Mouse (Mus musculus) MEL (cell line): ENCODE results near the gene Ap4s1. TPM values are rescaled to one million over a fixed set of nuclear protein-coding genes. Genes with fewer than 3 reads are reported as not detected.
A peak's percentile ranks its signal among the peaks of the same experiment; 100 is the strongest.
"Not testable (repeated sequence)": the region's sequence is repeated elsewhere in the genome, so short reads cannot be mapped to it uniquely, and the experiment has no call there.

ENCODE experiments used
- DNase-seq: peaks from one replicate; pipeline ENCODE4 v3.0.0; 2011; ENCODE audit warnings: low read depth, low spot score
- H3K27ac ChIP-seq: 2 replicates; pipeline ENCODE4 v1.5.1; 2012; ENCODE audit warnings: low read depth, mild to moderate bottlenecking, control low read depth, low read length, moderate library complexity; ENCODE audit not compliant: control insufficient read depth
- H3K27me3 ChIP-seq, 2 experiments: fragments of 150-350 bp in 1 of 2; sonication (generic) in 1 of 2; 2 replicates each; pipeline ENCODE4 v1.6.1; 2012; ENCODE audit warnings: low read length in 2 of 2, mild to moderate bottlenecking in 2 of 2, improper control_type of control experiment in 1 of 2, moderate library complexity in 1 of 2; ENCODE audit not compliant: insufficient read depth in 2 of 2, control insufficient read depth in 1 of 2
- H3K36me3 ChIP-seq, 2 experiments: 2 replicates each; pipeline ENCODE4 v1.6.1; 2012 to 2014; ENCODE audit warnings: low read length in 2 of 2, improper control_type of control experiment in 1 of 2, inconsistent platforms in 1 of 2, mild to moderate bottlenecking in 1 of 2; ENCODE audit not compliant: insufficient read depth in 2 of 2, control insufficient read depth in 1 of 2
- H3K4me1 ChIP-seq, 2 experiments: fragments of 150-350 bp in 1 of 2; sonication (generic) in 1 of 2; 2 replicates each; pipeline ENCODE4 v1.6.1; 2012; ENCODE audit warnings: low read length in 2 of 2, improper control_type of control experiment in 1 of 2, mild to moderate bottlenecking in 1 of 2; ENCODE audit not compliant: insufficient read depth in 2 of 2, control insufficient read depth in 1 of 2
- H3K4me3 ChIP-seq, 2 experiments: fragments of 150-350 bp in 1 of 2; sonication (generic) in 1 of 2; 2 replicates each; pipeline ENCODE4 v1.5.1; 2012; ENCODE audit warnings: low read depth in 2 of 2, low read length in 2 of 2, mild to moderate bottlenecking in 2 of 2, moderate library complexity in 2 of 2, control low read depth in 1 of 2, improper control_type of control experiment in 1 of 2; ENCODE audit not compliant: control insufficient read depth in 1 of 2, insufficient read depth in 1 of 2
- H3K79me2 ChIP-seq: 2 replicates; pipeline ENCODE4 v1.6.1; 2012; ENCODE audit warnings: mild to moderate bottlenecking, low read length, moderate library complexity; ENCODE audit not compliant: control insufficient read depth, poor library complexity, insufficient read depth
- H3K9ac ChIP-seq: 2 replicates; pipeline ENCODE4 v1.6.1; 2012; ENCODE audit warnings: low read depth, mild to moderate bottlenecking, control low read depth, low read length, moderate library complexity; ENCODE audit not compliant: control insufficient read depth, poor library complexity, severe bottlenecking
- H3K9me3 ChIP-seq: fragments of 150-350 bp; sonication (generic); replicated peaks from 2 replicates; pipeline ENCODE4 v1.6.1; 2012; ENCODE audit warnings: mild to moderate bottlenecking, low read length, improper control_type of control experiment, moderate library complexity; ENCODE audit not compliant: insufficient read depth
- CTCF ChIP-seq, 3 experiments: IDR thresholded peaks in 2 of 3; conservative IDR thresholded peaks in 1 of 3; 2 replicates each; pipeline ENCODE4 v1.5.1; 2011 to 2012; ENCODE audit warnings: low read length in 3 of 3, low read depth in 2 of 3, mild to moderate bottlenecking in 2 of 3, improper control_type of control experiment in 1 of 3, inconsistent platforms in 1 of 3, mixed read lengths in 1 of 3, moderate library complexity in 1 of 3; ENCODE audit not compliant: control insufficient read depth in 1 of 3, insufficient read depth in 1 of 3, poor library complexity in 1 of 3, severe bottlenecking in 1 of 3
- ELF1 ChIP-seq: IDR thresholded peaks from 2 replicates; pipeline ENCODE4 v1.6.1; 2014; ENCODE audit warnings: low read depth, mild to moderate bottlenecking, inconsistent platforms, low read length, improper control_type of control experiment, moderate library complexity
- ETS1 ChIP-seq: IDR thresholded peaks from 2 replicates; pipeline ENCODE4 v1.6.1; 2012; ENCODE audit warnings: low read depth, mild to moderate bottlenecking, inconsistent platforms, low read length, improper control_type of control experiment, moderate library complexity
- KAT2A ChIP-seq: conservative IDR thresholded peaks from 2 replicates; pipeline ENCODE4 v1.6.1; 2012; ENCODE audit warnings: low read depth, low read length, improper control_type of control experiment, inconsistent platforms
- MAFK ChIP-seq: IDR thresholded peaks from 2 replicates; pipeline ENCODE4 v1.6.1; 2011; ENCODE audit warnings: low read depth, mild to moderate bottlenecking, low read length, improper control_type of control experiment, borderline replicate concordance
- NRF1 ChIP-seq: IDR thresholded peaks from 2 replicates; pipeline ENCODE4 v1.6.1; 2014; ENCODE audit warnings: low read depth, mild to moderate bottlenecking, inconsistent platforms, low read length, improper control_type of control experiment, moderate library complexity; ENCODE audit not compliant: poor library complexity, insufficient read depth, severe bottlenecking
- POLR2A ChIP-seq, 2 experiments: IDR thresholded peaks; 2 replicates each; pipeline ENCODE4 v1.6.1; 2011 to 2012; ENCODE audit warnings: low read length in 2 of 2, mild to moderate bottlenecking in 2 of 2, control low read depth in 1 of 2, improper control_type of control experiment in 1 of 2, low read depth in 1 of 2, moderate library complexity in 1 of 2; ENCODE audit not compliant: control insufficient read depth in 1 of 2, insufficient read depth in 1 of 2, poor library complexity in 1 of 2
- RCOR1 ChIP-seq: IDR thresholded peaks from 2 replicates; pipeline ENCODE4 v1.6.1; 2012; ENCODE audit warnings: low read depth, mild to moderate bottlenecking, inconsistent platforms, low read length, improper control_type of control experiment
- SMC3 ChIP-seq: IDR thresholded peaks from 2 replicates; pipeline ENCODE4 v1.6.1; 2011; ENCODE audit warnings: low read depth, low read length, improper control_type of control experiment
- TBP ChIP-seq: IDR thresholded peaks from 2 replicates; pipeline ENCODE4 v1.8.0; 2011; ENCODE audit warnings: low read depth, low read length, improper control_type of control experiment
- TCF12 ChIP-seq: IDR thresholded peaks from 2 replicates; pipeline ENCODE4 v1.6.1; 2014; ENCODE audit warnings: low read depth, mild to moderate bottlenecking, inconsistent platforms, low read length, improper control_type of control experiment, moderate library complexity
- USF1 ChIP-seq: IDR thresholded peaks from 2 replicates; pipeline ENCODE4 v1.6.1; 2014; ENCODE audit warnings: low read depth, mild to moderate bottlenecking, inconsistent platforms, low read length, improper control_type of control experiment, moderate library complexity
- polyA plus RNA-seq, 2 experiments: library from polyadenylated mRNA; stranded (reverse) in 1 of 2; unstranded in 1 of 2; fragments of >175 nt in 1 of 2; fragments of >200 nt in 1 of 2; gene quantifications; 2 replicates each; pipeline versions ENCODE4 v1.2.1 to v1.2.4; 2012; ENCODE audit warnings: low replicate concordance in 2 of 2, low read depth in 1 of 2; ENCODE audit not compliant: insufficient read length in 2 of 2, insufficient read depth in 1 of 2, missing spikeins in 1 of 2
- total RNA-seq: library from RNA; depleted of rRNA; stranded (reverse); fragments of 300-350 nt; gene quantifications from 2 replicates; pipeline ENCODE4 v1.2.3, GENCODE M21; 2012

Gene Ap4s1
- total and polyA plus RNA-seq, 3 experiments, result 9.0 to 13.3 TPM; not detected in 1

- TF ChIP-seq TBP (peak; percentile 53; the same call in 1 of the 2 replicates), CTCF (IDR thresholded peaks at IDR 0.05 in 2 of 3, conservative IDR thresholded peaks at IDR 0.05 in 1 of 3; ENCODE audit: control insufficient read depth in 1 of 3, insufficient read depth in 1 of 3, low read depth in 2 of 3, low read length in 3 of 3, poor library complexity in 1 of 3, severe bottlenecking in 1 of 3) (no peak), SMC3 (no peak), ELF1 (peak; percentile 80)
Observed at GRCm38 (mm10) chr12:51691845-51692632, 1.2 kb downstream of the Ap4s1 start, which contains the start of gene Strn3 (continued).

- H3K4me1 ChIP-seq, result peaks cover 17 to 29% of the 10 kb centered on the region in 2 experiments
- DNase-seq, result peak; percentile 46
- H3K9ac ChIP-seq, result peak overlapping the region; percentile 76
- H3K27ac ChIP-seq, result peak overlapping the region; percentile 61; the same call in 1 of the 2 replicates
- 0 out of 2 replicates have a peak, but pooled peaks have one; percentile 5 for TF ChIP-seq TCF12
- peak overlapping the region; percentile 62 to 85 for H3K4me3 ChIP-seq
- peaks cover 0 to 32% of the 10 kb centered on the region in 2 experiments; a peak in 2 of 4 replicates for H3K36me3 ChIP-seq
- H3K9me3 ChIP-seq, H3K27me3 ChIP-seq: not testable (repeated sequence)
- H3K79me2 ChIP-seq, result peaks cover 32% of the 10 kb centered on the region
Observed at GRCm38 (mm10) chr12:51692870-51693269, 2.0 kb downstream of the Ap4s1 start.

- Histone ChIP-seq H3K4me1 (peaks cover 17 to 29% of the 10 kb centered on the region in 2 experiments), H3K9ac (peak overlapping the region; percentile 18; the same call in 1 of the 2 replicates), H3K27ac (peak overlapping the region; percentile 71; the same call in 1 of the 2 replicates), H3K36me3 (peaks cover 0 to 29% of the 10 kb centered on the region in 2 experiments; a peak in 2 of 4 replicates), H3K9me3 (no peaks in the 10 kb centered on the region), H3K4me3 (peak overlapping the region in 1 of 2 experiments; percentile 85; a peak in 2 of 4 replicates), H3K79me2 (peaks cover 27% of the 10 kb centered on the region), H3K27me3 (no peaks in the 10 kb centered on the region)
- TF ChIP-seq USF1 (no peak), POLR2A (IDR thresholded peaks at IDR 0.05; ENCODE audit: control insufficient read depth in 1 of 2, insufficient read depth in 1 of 2, low read depth in 1 of 2, low read length in 2 of 2, poor library complexity in 1 of 2) (no peak), ETS1 (no peak), TBP (peak; percentile 74), MAFK (no peak), KAT2A (no peak), RCOR1 (no peak), CTCF (IDR thresholded peaks at IDR 0.05 in 2 of 3, conservative IDR thresholded peaks at IDR 0.05 in 1 of 3; ENCODE audit: control insufficient read depth in 1 of 3, insufficient read depth in 1 of 3, low read depth in 2 of 3, low read length in 3 of 3, poor library complexity in 1 of 3, severe bottlenecking in 1 of 3) (peak in 1 of 3 experiments; percentile 6; a peak in 1 of 6 replicates), NRF1 (no peak)
- DNase-seq, result peak; percentile 65
Observed at GRCm38 (mm10) chr12:51693419-51693818, 2.6 kb downstream of the Ap4s1 start.
